Mouse (Mus musculus): ENCODE measurements around the gene Mri1. TPM values are rescaled to one million over a fixed set of nuclear protein-coding genes. Genes with fewer than 3 reads are reported as not detected.

The Mri1 gene
- polyA plus RNA-seq (2015; fragmentation: Illumina TruSeq; extraction: RNeasy Lipid Tissue Mini Kit (QIAGEN cat#74804); ENCODE audit: insufficient read depth, low read depth, low replicate concordance): 6.5 TPM

DNA sequence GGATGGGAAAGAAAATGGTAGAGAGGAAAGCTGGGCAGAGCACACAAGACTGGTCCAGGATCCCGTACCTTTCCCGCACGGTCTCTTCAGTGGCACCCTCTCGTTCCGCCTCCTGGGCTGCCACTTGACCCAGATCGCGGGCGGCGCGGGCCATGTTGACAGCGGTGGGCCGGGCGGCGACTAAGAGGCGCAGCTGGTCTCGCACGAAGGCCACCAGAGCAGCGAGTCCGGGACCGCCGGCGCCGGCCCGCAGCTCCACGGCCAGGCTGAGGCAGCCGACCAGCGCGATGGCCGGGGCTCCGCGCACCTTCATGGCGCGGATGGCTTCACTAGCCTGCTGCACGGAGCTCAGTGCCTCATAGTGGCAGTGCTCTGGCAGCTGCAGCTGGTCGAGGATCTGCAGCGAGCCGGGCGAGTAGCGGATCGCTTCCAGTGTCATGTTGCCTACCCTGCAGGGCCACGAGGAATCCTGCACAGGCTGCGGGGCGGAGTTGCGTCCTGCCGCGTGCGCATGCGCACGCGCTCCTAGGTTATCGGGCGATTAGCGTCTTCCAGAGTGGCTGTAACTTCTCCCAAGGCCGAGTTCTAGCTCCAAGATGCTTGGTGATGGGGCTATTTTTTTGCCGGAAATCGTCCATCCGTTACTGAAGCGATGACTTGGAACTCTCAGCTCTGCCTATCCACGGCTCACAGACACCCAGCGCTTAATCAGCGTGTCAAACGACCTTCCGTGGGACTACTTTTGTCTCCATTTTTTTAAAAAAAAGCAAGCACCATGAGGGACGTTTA is at the start of gene Mri1:
Gene Mri1, minus strand, starts transcription at position 505 of the 789 bp plus-strand sequence.

DNA sequence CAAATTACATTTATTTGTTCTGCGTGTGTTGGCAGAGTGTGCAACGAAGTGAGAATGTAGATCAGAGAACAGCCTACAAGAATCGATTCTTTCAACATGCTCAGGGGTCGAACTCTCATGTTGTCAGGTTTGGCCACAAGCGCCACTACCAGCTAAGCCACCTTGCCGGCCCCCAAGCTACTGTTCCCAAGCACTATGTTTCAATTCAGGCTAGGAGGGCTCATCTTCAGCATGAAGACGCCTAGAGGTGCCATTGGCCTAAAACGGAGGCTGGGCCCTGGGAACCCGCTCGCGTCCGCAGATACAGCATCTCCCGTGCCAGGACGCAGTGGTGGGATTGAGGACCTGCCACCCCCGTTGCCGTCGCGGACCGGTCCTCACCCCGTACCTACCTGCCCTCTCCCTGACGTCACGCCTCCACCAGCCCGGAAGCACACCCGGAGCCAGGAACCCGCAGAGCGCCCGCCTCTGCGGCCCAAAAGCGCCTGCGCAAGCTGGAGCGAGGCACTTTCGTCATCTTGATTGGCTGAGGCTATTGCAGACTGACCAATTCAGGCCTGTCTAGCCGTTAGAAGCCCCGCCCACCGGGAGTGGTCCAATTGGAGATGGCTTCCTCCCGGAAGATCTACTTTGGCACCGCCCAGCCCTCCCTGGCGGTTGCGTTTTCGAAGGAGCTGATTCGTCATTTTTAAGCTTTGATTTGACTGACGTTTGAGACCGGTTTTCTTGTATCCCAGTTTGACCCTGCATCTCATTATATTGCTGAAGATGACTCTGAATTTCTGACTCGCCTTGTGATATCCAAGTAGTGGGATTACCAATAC is 13.0 kb upstream of the Mri1 start, which contains the start of gene Ccdc130:
Gene Ccdc130, minus strand, starts transcription at position 431 of the 824 bp plus-strand sequence.

DNA sequence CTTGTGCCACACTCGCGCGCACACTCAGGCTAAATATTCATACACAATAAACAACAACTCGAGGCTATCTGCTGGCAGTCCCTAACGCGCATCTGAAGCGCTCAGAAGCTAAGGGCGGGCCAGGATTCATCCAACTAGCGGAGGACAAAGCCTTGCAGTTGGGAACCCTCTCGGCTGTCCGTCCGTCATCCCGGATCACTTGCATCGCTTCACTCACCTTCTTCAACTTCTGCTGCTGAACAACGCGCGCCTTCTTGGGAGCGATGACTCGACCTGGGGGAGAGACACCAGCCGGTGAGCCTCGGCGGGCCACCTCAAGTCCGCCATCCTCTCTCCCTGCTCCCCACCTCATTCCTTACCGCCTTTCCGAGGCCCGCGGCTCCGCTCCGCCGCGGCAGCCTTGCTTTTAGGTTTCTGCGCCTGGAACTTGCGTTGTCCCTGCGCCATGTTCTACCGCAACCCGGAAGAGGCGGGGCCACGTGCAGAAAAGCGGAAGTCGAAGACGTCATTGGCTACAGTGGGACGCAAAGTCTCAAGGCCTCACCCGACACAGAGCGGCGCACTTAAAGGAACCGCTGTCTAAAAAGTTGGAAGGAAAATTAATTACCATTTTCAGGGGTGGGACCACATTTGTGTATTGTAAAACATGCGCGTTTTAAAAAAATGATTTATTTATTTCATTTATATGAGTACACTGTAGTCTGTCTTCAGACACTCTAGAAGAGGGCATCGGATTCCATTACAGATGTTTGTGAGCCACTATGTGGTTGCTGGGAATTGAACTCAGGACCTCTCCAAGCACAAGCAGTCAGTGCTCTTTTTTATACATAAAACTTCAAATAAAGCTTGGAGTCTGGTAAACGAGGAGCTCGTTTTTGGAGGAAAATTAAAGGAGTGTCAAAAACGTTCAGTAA is 7.6 kb downstream of the Mri1 start, which contains the start of gene D8Ertd738e:
Gene D8Ertd738e, minus strand, starts transcription at position 463 of the 914 bp plus-strand sequence.

DNA sequence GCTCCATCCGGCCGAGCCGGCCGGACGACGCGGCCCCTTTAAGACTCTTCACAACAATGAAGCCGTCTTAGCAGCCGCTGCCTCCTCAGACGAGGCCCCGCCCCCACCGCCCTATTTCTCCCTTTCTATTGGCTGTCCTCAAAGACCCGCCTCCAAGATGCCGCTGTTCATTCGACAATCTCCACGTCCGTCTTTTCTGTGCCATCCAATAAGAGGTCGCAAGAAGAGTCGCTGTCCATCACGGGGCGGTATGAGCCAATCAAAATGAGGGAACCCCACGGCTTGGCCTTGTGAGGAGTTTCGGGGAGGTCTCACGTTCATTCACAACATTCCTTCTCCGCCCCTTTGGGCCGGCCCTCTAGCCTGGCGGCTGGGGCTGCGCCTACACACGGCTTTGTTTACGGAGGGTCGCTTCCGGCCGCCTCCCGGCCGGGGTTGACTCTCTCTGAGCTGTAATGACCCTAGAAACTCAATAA is 20.1 kb downstream of the Mri1 start, which contains the start of gene Zswim4:
Gene Zswim4, minus strand, starts transcription at position 58 of the 476 bp plus-strand sequence.

Other genes with a start within 250 kb of the Mri1 start
- gene 2210011C24Rik, start 245.2 kb downstream of the Mri1 start, polyA plus RNA-seq (2015; fragmentation: Illumina TruSeq; extraction: RNeasy Lipid Tissue Mini Kit (QIAGEN cat#74804); ENCODE audit: insufficient read depth, low read depth, low replicate concordance): not detected
- 2.5 TPM for gene Palm3, start 235.9 kb downstream of the Mri1 start, polyA plus RNA-seq (2015; fragmentation: Illumina TruSeq; extraction: RNeasy Lipid Tissue Mini Kit (QIAGEN cat#74804); ENCODE audit: insufficient read depth, low read depth, low replicate concordance)
- 0.90 TPM for gene Il27ra, start 214.7 kb downstream of the Mri1 start, polyA plus RNA-seq (2015; fragmentation: Illumina TruSeq; extraction: RNeasy Lipid Tissue Mini Kit (QIAGEN cat#74804); ENCODE audit: insufficient read depth, low read depth, low replicate concordance)
- gene Rln3, start 212.3 kb downstream of the Mri1 start, polyA plus RNA-seq (2015; fragmentation: Illumina TruSeq; extraction: RNeasy Lipid Tissue Mini Kit (QIAGEN cat#74804); ENCODE audit: insufficient read depth, low read depth, low replicate concordance): not detected
- gene Gm10643, start 192.2 kb downstream of the Mri1 start, polyA plus RNA-seq (2015; fragmentation: Illumina TruSeq; extraction: RNeasy Lipid Tissue Mini Kit (QIAGEN cat#74804); ENCODE audit: insufficient read depth, low read depth, low replicate concordance): not detected
- 5.4 TPM for gene Rfx1, start 190.5 kb downstream of the Mri1 start, polyA plus RNA-seq (2015; fragmentation: Illumina TruSeq; extraction: RNeasy Lipid Tissue Mini Kit (QIAGEN cat#74804); ENCODE audit: insufficient read depth, low read depth, low replicate concordance)
- 4.5 TPM for gene Dcaf15, start 152.6 kb downstream of the Mri1 start, polyA plus RNA-seq (2015; fragmentation: Illumina TruSeq; extraction: RNeasy Lipid Tissue Mini Kit (QIAGEN cat#74804); ENCODE audit: insufficient read depth, low read depth, low replicate concordance)
- gene Podnl1, start 131.3 kb downstream of the Mri1 start, polyA plus RNA-seq (2015; fragmentation: Illumina TruSeq; extraction: RNeasy Lipid Tissue Mini Kit (QIAGEN cat#74804); ENCODE audit: insufficient read depth, low read depth, low replicate concordance): not detected
- gene Cc2d1a, start 109.4 kb downstream of the Mri1 start, polyA plus RNA-seq (2015; fragmentation: Illumina TruSeq; extraction: RNeasy Lipid Tissue Mini Kit (QIAGEN cat#74804); ENCODE audit: insufficient read depth, low read depth, low replicate concordance): 6.1 TPM
- gene 4930432K21Rik, start 109.3 kb downstream of the Mri1 start, polyA plus RNA-seq (2015; fragmentation: Illumina TruSeq; extraction: RNeasy Lipid Tissue Mini Kit (QIAGEN cat#74804); ENCODE audit: insufficient read depth, low read depth, low replicate concordance): not detected
- not detected for gene Nanos3, start 72.1 kb downstream of the Mri1 start, polyA plus RNA-seq (2015; fragmentation: Illumina TruSeq; extraction: RNeasy Lipid Tissue Mini Kit (QIAGEN cat#74804); ENCODE audit: insufficient read depth, low read depth, low replicate concordance)
- gene Zswim4, start 20.3 kb downstream of the Mri1 start, polyA plus RNA-seq (2015; fragmentation: Illumina TruSeq; extraction: RNeasy Lipid Tissue Mini Kit (QIAGEN cat#74804); ENCODE audit: insufficient read depth, low read depth, low replicate concordance): 0.96 TPM
- 75.9 TPM for gene D8Ertd738e, start 7.6 kb downstream of the Mri1 start, polyA plus RNA-seq (2015; fragmentation: Illumina TruSeq; extraction: RNeasy Lipid Tissue Mini Kit (QIAGEN cat#74804); ENCODE audit: insufficient read depth, low read depth, low replicate concordance)
- gene Ccdc130, start 13.1 kb upstream of the Mri1 start, polyA plus RNA-seq (2015; fragmentation: Illumina TruSeq; extraction: RNeasy Lipid Tissue Mini Kit (QIAGEN cat#74804); ENCODE audit: insufficient read depth, low read depth, low replicate concordance): 9.7 TPM
- 9.7 TPM for gene Cacna1a, start 131.1 kb upstream of the Mri1 start, polyA plus RNA-seq (2015; fragmentation: Illumina TruSeq; extraction: RNeasy Lipid Tissue Mini Kit (QIAGEN cat#74804); ENCODE audit: insufficient read depth, low read depth, low replicate concordance)

Measured in pancreas, adult 10 weeks (tissue).